Mouse (Mus musculus): ENCODE data around the gene Ubp1.

The Ubp1 gene

DNA sequence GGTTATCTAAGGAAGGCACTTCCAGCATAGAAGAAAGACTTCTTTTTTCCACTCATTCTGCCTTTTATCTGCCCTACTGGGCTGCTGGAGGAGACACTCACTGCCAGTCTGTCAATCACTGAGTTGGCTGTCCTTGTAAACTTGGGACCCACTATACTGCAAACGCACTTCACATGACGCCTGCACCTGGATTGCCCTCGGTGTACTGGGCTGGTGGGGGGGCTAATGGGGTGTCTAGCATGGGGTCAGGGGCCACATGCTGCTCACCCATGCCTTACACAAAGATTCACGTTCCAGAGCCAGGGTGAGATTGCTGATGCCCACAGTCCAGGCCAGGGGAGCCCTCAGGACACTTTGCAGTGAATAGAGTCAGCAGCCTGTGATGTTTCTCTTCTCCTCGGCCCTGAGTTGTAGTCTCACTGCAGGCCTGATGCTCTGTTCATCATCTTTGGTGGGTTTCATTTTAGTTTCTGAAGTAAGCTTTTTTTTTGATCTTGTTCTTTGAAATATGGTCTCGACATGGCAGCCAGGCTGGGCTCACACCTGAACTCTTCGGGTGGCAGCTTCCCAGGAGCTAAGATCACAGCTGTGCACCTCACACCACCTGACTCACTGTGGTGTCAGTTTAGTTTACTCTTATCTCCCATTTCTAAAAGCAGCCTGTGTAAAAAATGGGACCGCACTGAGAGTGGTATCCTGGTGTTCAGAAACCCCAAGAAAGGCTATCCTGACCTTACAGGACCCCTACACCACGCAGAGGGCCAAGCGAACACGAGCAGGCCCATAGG lies 52.3 kb downstream of the Ubp1 start:
- ChIA-PET CTCF (no interaction called here), POLR2A (interaction anchor here in 1 of 4 experiments (1.1 kb wide), 1 partner anchor 10 kb away, joined by 3 read pairs; no protein-coding TSS in a partner anchor)

DNA sequence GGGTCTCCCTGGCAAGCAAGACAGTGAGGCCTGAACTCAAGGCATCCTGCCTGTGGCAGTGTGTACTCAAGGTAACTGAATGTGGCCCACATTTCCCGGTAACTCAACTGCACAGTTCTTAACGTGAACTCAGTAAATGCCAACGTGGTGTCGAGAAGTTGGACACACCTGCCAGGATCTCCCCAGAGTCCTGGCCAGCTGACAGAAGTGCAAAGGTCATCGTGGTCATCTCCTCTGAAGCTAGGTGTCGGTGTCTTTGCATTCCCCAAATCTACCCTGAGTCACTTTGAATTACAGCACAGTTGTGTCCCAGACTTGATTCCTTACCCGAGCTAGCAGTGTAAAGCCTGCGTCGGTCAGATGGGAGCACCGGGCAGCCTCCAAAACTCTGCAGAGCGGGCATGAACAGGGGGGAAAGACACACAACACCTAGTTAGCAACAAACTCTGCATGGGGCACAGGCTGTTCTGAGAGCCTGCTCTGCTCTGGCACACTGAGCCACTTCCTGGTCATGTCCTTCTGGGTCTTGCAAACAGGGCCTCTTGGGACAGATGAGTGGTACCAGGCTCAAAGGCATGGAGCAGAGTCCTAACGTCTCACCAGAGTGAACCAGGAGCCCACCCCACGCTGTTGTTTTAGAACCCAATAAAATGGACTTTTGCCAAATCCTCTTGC lies 54.3 kb downstream of the Ubp1 start:
- ChIA-PET POLR2A (no interaction called here), CTCF (no interaction called here)

DNA sequence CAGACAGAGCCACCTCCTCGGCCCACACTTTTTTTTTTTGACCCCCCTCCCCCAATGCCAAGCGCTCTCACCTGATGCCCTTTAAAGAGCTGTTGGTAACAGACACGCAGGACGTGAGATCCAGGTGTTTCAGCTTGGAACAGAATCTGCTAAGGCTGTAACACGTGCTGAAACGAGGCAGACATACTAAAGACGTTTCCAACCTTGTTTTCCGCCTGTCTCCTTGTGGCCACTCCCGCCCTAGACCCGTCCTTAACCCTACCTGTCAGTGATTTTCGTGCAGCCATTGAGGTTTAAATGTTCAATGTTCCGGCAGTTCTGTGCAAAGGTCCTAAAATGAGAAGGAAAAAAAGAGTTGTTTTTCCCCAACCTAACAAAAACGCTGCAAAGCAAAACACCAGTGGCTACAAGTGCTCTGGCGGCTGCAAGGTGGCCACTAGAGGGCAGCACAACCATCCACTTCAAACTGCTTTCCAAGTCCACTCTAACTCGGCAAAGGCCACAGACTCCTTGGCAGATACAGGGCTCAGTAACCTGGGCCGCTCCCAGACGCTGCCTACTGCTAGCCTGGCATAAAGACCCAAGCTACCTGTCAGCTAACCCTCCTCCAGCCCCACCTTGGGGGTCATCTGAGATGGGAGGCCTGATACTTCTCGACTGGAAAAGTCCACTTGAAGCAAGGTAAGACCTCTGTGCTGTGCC lies 60.0 kb downstream of the Ubp1 start:
- ChIA-PET CTCF (interaction anchor here in 2 of 4 experiments (0.7 to 1.9 kb wide), 6 partner anchors 9 to 126 kb away, joined by 3 to 6 read pairs (median 4); partner anchors contain the start of gene Fbxl2 (in 1 of the 2)), POLR2A (interaction anchor here in 2 of 4 experiments (0.6 to 1.8 kb wide), 7 partner anchors 10 to 60 kb away, joined by 3 to 6 read pairs (median 3); partner anchors contain the start of genes Fbxl2 (in 1 of the 2) and Ubp1 (in 1 of the 2))

DNA sequence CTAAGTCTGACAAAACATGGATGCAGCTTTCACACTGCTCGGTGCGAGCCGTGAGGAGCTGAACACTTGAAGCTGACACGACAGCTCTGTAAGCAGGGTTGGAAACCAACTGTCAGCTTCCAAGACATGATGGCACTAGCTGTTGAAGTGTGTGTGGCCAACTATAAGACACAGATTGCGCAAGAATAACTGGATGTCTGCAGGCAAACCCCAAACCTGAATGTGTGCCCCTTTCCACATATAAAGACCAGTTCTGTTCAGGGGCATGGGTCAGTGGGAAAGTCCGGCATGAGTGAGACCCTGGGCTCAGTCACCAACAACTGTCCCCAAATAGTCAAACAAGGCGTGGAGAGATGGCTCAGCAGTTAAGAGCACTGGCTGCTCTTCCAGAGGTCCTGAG lies 62.1 kb downstream of the Ubp1 start:
- ChIA-PET POLR2A (interaction anchor here in 1 of 4 experiments (1.0 kb wide), 1 partner anchor 17 kb away, joined by 3 read pairs; no protein-coding TSS in a partner anchor), CTCF (interaction anchor here in 1 of 4 experiments (1.5 kb wide), 1 partner anchor 23 kb away, joined by 3 read pairs; no protein-coding TSS in a partner anchor)

DNA sequence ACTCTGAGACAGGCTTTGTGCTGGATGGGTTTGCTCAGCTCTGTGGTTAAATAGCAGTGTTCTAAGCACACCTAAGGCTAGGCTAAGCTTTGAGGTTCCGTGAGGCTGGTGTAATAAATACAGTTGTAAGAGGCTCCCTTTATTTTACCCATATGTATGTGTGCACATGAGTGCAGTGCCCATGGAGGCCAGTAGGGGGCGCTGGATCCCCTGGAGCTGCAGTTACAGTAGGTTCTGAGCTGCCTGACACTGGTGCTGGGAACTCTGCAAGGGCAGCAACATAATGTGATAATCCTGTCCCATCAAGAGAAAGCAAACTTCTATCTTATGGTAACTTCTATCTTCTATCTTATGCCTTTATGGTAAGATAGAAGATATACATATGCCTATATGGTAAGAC lies 67.6 kb downstream of the Ubp1 start:
- CTCF ChIA-PET = interaction anchor here (0.6 to 2.1 kb wide), 10 partner anchors 11 to 70 kb away, joined by 3 to 7 read pairs (median 4); partner anchors contain the start of gene Ubp1 (in 1 of the 4)

DNA sequence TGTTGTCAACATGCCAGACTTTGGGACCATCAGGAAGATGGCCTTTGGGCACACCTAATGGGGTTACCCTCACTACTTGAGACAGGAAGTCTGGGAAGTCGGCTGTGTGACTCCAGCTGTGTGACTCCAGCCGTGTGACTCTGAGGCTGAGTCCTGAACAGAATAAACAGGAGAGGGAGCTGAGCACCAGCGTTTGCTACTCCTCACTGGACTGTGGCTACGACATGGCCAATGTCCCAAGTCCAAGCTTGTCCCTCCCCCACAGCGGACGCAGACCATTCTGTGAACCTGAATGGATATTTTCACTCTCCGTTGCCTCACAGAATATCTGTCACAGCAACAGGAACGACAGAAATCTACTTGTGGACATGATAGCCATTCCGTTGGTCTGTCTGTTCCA lies 76.1 kb downstream of the Ubp1 start:
- ChIA-PET POLR2A (no interaction called here), CTCF (interaction anchor here in 2 of 4 experiments (0.7 to 1.5 kb wide), 4 partner anchors 9 to 231 kb away, joined by 3 read pairs; no protein-coding TSS in a partner anchor)

More for the DNA sequence above, 67.6 kb downstream of the Ubp1 start:
- POLR2A ChIA-PET = no interaction called here

DNA sequence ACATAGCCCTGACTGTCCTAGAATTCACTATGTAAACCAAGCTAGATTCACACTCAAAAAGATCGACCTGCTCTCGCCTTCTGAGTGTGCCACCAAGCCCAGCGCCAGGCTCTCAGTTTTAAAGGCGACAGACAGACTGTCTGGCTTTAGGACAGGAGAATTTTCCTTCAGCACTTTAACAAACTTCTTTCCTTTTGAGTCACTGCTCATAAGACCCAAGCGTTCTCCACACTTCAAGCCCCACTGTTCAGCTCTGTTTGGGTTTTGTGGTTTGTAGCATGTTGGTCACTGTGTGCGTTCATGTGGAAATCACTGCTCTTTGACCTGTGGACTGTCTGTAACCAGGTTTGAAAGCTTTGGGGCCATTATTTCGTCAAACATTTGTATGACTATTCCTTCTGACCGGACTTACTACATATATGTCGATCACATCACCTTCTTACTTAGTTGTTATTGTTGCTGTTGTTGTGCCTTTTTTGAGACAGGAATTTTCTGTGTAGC lies 77.2 kb downstream of the Ubp1 start:
- CTCF ChIA-PET = interaction anchor here in 2 of 4 experiments (1.0 to 3.8 kb wide), 4 partner anchors 10 to 37 kb away, joined by 3 to 15 read pairs (median 4); partner anchors contain the start of gene Fbxl2 (in 1 of the 2)

DNA sequence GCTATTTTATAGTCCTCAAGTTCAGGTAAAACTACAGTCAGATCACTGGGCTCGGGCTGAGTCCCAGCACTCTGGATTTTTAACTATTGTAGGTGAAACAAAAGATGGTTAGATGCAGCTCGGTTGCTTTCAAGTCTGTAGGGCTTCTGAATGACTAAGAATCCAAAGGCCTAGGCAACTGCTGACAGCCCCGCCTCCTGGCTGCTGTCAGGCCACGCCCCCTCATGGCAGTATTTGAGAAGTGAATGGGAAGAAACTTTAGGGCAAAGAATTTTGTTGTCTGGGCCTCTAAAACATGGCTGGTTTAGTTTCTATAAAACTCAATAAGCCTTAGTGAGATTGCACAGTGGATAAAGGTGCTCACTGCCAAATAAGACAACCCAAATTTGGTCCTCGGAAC lies 78.8 kb downstream of the Ubp1 start:
- CTCF ChIA-PET = interaction anchor here in 3 of 4 experiments (0.6 to 3.8 kb wide), 7 partner anchors 9 to 601 kb away, joined by 3 to 15 read pairs (median 4); partner anchors contain the start of gene Fbxl2 (in 1 of the 3)

More for the DNA sequence above, 77.2 kb downstream of the Ubp1 start:
- POLR2A ChIA-PET = interaction anchor here in 3 of 4 experiments (0.7 to 1.2 kb wide), 3 partner anchors 19 to 114 kb away, joined by 3 to 4 read pairs (median 3); partner anchors contain the start of gene Ubp1 (in 1 of the 3)

DNA sequence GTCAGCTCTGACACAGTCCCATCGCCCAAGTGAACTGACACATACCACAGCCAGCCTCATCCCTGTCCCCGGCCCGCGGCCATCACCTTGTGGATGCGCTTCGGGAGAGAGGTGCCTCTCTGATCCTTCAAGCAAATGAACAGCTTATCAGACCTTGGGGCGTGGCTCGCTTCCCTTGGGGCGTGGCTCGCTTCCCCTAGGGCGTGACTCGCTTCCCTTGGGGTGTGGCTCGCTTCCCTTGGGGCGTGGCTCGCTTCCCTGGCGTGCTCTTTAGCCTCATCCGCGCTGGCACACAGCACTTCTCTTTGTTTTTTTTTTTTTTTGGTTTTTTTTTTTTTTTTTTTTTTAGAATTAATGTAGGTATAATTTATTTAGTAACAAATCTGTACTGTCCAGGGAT lies 80.5 kb downstream of the Ubp1 start:
- POLR2A ChIA-PET = interaction anchor here in 3 of 4 experiments (0.6 to 1.5 kb wide), 4 partner anchors 18 to 76 kb away, joined by 3 to 4 read pairs (median 4); partner anchors contain the start of gene Fbxl2 (in 1 of the 3)
- CTCF ChIA-PET = interaction anchor here (0.5 to 3.8 kb wide), 8 partner anchors 10 to 365 kb away, joined by 3 to 15 read pairs (median 3); partner anchors contain the start of gene Fbxl2 (in 1 of the 4)

More for the DNA sequence above, 78.8 kb downstream of the Ubp1 start:
- POLR2A ChIA-PET = interaction anchor here in 2 of 4 experiments (0.7 to 1.2 kb wide), 7 partner anchors 9 to 251 kb away, joined by 3 read pairs; partner anchors contain the start of genes Susd5 (in 1 of the 2) and Ubp1 (in 1 of the 2)

DNA sequence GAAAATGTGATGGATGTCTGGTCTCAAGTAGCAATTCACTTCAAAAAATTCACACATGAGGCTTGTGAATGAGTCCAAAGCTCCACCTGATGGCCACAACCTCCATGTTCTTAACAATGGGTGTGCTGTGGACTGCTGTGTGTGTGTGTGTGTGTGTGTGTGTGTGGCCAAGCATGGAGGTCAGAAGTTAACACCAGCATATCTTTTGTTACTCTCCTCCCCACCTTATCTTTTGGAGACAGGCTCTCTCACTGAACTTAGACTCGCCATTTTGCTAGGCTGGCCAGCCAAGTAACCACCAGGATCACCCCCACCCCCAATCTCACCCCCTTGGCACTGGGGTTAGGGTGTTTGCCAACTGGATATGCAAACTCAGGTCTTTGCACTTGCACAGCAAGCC lies 83.3 kb downstream of the Ubp1 start:
- ChIA-PET POLR2A (no interaction called here), CTCF (interaction anchor here in 2 of 4 experiments (0.6 kb wide), 3 partner anchors 103 to 288 kb away, joined by 3 to 4 read pairs (median 3); no protein-coding TSS in a partner anchor)

DNA sequence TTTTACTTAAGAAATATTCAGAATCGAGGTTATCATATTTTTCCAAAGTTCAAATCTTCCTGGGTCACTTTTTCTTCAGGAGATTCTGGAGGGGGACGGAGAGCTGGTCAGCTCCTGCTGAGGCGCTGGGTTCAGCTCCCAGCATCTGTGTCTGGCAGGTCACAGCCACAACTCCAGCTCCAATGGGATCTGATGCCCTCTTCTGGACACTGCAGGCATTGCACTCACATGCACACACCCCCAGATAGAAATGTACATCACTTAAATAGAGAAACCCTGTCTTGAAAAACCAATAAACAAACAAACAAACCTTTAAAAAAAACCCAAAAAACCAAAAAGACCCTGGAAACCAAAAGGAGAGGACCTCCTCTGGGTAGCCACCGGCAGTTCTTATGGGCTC lies 85.0 kb downstream of the Ubp1 start:
- POLR2A ChIA-PET = interaction anchor here in 2 of 4 experiments (0.5 to 1.3 kb wide), 4 partner anchors 10 to 1009 kb away, joined by 3 to 5 read pairs (median 3); no protein-coding TSS in a partner anchor
- CTCF ChIA-PET = interaction anchor here (0.5 to 1.8 kb wide), 38 partner anchors 9 to 835 kb away, joined by 3 to 16 read pairs (median 4); partner anchors contain the start of gene Fbxl2 (in 2 of the 4)

DNA sequence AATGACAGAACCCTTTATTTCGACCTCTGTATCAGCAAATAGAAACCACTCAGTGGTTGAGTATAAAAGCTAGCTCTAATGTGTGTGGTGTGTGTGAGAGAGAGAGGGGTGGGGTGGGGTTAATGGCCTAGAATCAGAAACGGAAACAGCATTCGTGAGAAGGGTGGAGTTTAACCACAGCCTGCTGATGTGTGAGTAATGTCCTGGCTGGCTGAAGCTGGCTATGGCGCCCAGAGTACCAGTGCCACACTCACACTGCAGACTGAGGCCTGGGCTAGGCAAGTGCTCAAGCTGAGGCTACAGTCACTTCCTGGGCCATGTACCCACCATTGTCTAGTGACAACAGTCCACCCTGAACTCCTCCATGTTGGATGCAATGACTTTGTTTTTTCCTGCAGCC lies 85.7 kb downstream of the Ubp1 start:
- POLR2A ChIA-PET = interaction anchor here in 2 of 4 experiments (0.5 to 1.3 kb wide), 3 partner anchors 10 to 1008 kb away, joined by 3 to 5 read pairs (median 4); no protein-coding TSS in a partner anchor
- CTCF ChIA-PET = interaction anchor here (0.7 to 1.8 kb wide), 12 partner anchors 12 to 97 kb away, joined by 3 to 16 read pairs (median 5); partner anchors contain the start of gene Fbxl2 (in 1 of the 4)

DNA sequence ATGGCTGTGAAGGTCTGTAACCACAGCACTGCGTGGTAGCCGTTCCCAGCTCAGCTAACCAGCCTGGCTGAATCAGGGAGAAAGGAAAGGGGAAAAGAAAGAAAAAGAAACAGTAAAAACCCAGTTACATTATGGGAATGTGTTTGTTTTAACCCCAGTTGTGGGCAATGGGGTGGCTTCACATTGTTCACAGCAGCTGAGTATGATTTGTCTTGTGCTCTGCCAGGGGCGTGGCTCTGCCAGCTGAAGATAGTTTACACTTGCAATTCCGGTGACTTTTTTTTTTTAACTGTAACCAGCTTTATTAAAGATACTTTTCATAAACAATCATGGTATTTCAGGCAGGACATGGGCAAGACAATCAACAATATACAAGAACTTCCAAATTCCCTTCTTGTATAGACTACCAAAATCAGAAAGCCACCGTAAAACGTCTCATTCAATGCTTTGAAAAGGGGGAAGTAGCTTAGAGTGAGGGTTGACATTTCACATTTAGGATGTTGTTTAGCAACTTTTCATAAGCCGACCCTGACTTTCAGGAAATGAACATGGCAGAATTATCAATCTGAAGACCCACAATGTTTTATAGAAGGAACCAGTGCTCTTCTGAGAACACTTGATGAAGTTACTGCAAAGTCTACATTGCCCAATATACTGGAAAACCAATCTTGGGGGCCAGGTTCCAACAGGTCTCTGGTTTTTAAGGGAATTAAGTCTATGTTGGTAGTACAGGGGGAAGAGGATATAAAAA lies 88.5 kb downstream of the Ubp1 start:
- POLR2A ChIA-PET = interaction anchor here in 1 of 4 experiments (0.5 to 1.1 kb wide), 3 partner anchors 10 to 28 kb away, joined by 3 to 4 read pairs (median 3); no protein-coding TSS in a partner anchor
- CTCF ChIA-PET = interaction anchor here in 3 of 4 experiments (0.6 to 1.9 kb wide), 7 partner anchors 9 to 416 kb away, joined by 3 to 5 read pairs (median 3); partner anchors contain the start of genes Fbxl2 (in 1 of the 3) and Susd5 (in 1 of the 3)

DNA sequence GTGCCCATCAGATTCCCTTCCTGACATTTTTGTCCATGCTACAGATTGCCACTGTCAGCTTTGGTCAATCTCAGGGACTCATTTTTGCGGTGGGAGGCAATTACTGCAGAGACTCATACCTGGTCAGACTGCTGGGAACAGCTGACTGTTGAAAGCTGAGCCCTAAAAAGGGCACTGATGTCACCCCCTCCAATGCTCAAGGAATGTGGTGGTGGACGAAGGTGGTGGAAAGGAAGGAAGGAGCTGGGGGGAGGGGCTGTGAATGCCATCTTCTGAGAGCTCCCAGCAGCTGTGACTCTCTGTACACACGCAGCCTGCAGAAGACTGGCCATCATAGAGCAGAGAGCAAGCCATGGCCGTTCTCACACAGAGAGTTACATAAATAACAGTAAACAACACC lies 91.4 kb downstream of the Ubp1 start:
- ChIA-PET CTCF (no interaction called here), POLR2A (interaction anchor here in 1 of 4 experiments (0.7 kb wide), 1 partner anchor 24 kb away, joined by 3 read pairs; the partner anchor contains the start of gene Fbxl2)

DNA sequence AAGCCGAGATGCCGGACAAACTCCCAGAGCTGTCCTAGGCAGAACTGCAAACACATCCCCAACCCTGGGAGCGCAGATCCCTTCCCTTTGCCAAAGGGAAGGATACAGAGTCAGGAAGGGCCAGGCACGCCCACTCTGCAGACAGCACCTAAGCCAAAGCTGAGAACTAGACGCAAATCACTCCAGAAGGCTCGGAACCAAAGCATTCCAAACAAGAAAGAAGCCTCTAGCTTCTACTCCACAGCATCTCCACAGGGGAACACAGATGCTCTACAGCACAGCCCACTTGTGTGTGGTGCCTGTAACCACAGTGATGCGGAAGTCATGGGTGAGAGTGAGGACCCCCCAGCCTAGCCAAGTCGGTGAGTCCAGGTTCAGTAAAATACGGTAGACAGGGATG lies 94.4 kb downstream of the Ubp1 start:
- CTCF ChIA-PET = interaction anchor here in 2 of 4 experiments (0.8 to 1.0 kb wide), 2 partner anchors 10 to 51 kb away, joined by 3 read pairs; no protein-coding TSS in a partner anchor
- POLR2A ChIA-PET = interaction anchor here in 1 of 4 experiments (2.3 to 2.4 kb wide), 2 partner anchors 9 to 94 kb away, joined by 5 to 9 read pairs; partner anchors contain the start of gene Ubp1

DNA sequence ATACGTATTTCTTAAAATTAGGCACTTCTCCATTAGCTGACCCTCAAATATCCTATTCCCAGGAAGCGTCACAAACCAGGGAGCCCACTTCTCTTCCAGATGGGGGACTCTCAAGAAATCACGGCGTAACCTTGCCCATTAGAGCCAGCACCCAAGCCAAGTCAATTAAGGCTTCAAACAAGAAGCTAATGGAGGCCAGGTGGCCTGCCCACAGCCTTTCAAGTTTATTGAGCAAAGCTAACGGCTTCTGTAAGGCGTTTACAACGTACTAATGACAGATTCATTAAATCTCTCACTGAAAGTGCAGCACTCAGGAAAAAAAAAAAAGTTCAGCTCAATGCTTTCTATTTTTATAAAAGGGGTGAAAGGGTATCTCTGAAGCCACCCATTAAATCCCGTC lies 95.1 kb downstream of the Ubp1 start:
- POLR2A ChIA-PET = interaction anchor here in 3 of 4 experiments (0.5 to 2.4 kb wide), 6 partner anchors 10 to 1546 kb away, joined by 3 to 9 read pairs (median 5); partner anchors contain the start of genes Fbxl2 (in 1 of the 3) and Ubp1 (in 1 of the 3)

More for the DNA sequence above, 95.1 kb downstream of the Ubp1 start:
- CTCF ChIA-PET = interaction anchor here in 1 of 4 experiments (1.0 kb wide), 1 partner anchor 10 kb away, joined by 3 read pairs; no protein-coding TSS in a partner anchor

All from embryonic stem cell, embryonic (primary cell).